Mouse (Mus musculus) intestine, embryonic 15.5 days (tissue): ENCODE data around the gene Cyb5d1. TPM values are rescaled to one million over a fixed set of nuclear protein-coding genes. Genes with fewer than 3 reads are reported as not detected.

Experiments
- ATAC-seq: fragments of 200-750 bp; cut with Nextera tagmentation; 2 replicates; pipeline ENCODE4 v1.8.0; 2017; ENCODE audit warnings: moderate TSS enrichment, moderate library complexity
- H3K27ac ChIP-seq: fragments of 300-500 bp; sonication (generic); 2 replicates; pipeline ENCODE4 v1.5.1; 2015; ENCODE audit warnings: mild to moderate bottlenecking, inconsistent platforms
- H3K27me3 ChIP-seq: fragments of 300-500 bp; sonication (generic); replicated peaks from 2 replicates; pipeline ENCODE4 v1.6.1; 2015; ENCODE audit warnings: inconsistent platforms
- H3K36me3 ChIP-seq: fragments of 300-500 bp; sonication (generic); 2 replicates; pipeline ENCODE4 v1.6.1; 2015; ENCODE audit warnings: inconsistent platforms
- H3K4me1 ChIP-seq: fragments of 300-500 bp; sonication (generic); replicated peaks from 2 replicates; pipeline ENCODE4 v1.6.1; 2015; ENCODE audit warnings: inconsistent platforms
- H3K4me2 ChIP-seq: fragments of 300-500 bp; sonication (generic); replicated peaks from 2 replicates; pipeline ENCODE4 v1.6.1; 2015; ENCODE audit warnings: mild to moderate bottlenecking, inconsistent platforms
- H3K4me3 ChIP-seq: fragments of 300-500 bp; sonication (generic); replicated peaks from 2 replicates; pipeline ENCODE4 v1.5.1; 2015; ENCODE audit warnings: inconsistent platforms
- H3K9ac ChIP-seq: fragments of 300-500 bp; sonication (generic); 2 replicates; pipeline ENCODE4 v1.6.1; 2015; ENCODE audit warnings: inconsistent platforms
- H3K9me3 ChIP-seq: fragments of 300-500 bp; sonication (generic); 2 replicates; pipeline ENCODE4 v1.6.1; 2016; ENCODE audit warnings: inconsistent platforms
- WGBS: fragments of 180-500 bp; shearing (Covaris S2); methylation state at CpG from one replicate; pipeline ENCODE4 v1.1.7; 2015; 5-methylcytosine and 5-hydroxymethylcytosine counted together
- polyA plus RNA-seq: library from polyadenylated mRNA; unstranded; fragments of >200 nt; fragmentation: Nextera tagmentation; extraction: Ambion mirVana; gene quantifications from 2 replicates; pipeline ENCODE4 v1.2.1, GENCODE M21; 2015

The Cyb5d1 gene
- polyA plus RNA-seq, 1 experiment from 2014 or later, result 22.7 TPM

DNA sequence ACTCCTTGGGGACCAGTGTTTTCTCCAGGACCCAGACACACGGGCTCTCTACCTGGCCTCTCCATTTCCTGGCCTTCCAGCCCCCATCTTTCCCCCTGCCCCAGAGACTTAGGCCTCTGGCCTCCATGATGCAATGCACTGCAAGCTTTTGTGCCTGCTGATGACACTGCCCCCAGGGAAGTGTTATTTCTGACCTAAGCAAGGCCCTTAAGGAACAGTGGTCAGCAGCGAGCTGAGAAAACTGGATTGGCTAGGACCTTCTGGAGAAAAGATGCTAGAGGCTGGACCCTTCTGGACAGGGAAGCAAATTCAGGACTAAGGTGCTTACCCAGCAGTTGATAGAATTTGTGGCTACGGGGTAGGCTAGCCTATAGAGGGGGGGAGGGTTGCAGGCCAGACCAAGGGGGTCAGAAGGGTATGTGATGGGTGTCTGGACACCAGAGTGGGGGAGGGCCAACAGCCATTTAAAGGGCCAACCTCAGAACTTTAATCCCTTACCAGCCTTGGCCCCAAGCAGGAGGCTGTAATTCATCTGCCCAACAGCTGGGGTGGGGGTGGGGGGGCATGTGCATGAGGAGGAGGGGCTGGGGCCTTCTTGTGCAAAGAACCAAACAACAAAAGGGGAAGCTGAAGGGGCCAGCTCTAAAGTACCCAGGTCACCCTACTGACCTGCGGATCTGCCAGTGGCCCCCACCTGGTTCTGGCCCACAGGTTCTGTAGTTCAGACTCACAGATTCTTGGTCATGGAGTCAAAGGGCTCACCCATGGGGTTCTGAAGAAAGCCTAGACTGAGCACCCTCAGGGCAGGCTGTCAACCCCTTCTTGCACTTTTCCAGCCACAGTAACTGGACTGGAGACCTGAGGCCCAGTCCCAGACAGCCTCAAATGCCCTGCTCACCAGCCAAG is 19.2 kb upstream of the Cyb5d1 start:
- Histone ChIP-seq H3K4me1 (peaks cover 55% of the 10 kb centered on the region), H3K9ac (peak overlapping the region; percentile 74), H3K4me3 (peak overlapping the region; percentile 58), H3K9me3 (no peaks in the 10 kb centered on the region), H3K4me2 (peak overlapping the region; percentile 92), H3K27ac (peak overlapping the region; percentile 99), H3K27me3 (no peaks in the 10 kb centered on the region), H3K36me3 (no peaks in the 10 kb centered on the region)
- WGBS, result 16% methylated on average over 4 of the region's 4 CpGs
- ATAC-seq, result no peak

DNA sequence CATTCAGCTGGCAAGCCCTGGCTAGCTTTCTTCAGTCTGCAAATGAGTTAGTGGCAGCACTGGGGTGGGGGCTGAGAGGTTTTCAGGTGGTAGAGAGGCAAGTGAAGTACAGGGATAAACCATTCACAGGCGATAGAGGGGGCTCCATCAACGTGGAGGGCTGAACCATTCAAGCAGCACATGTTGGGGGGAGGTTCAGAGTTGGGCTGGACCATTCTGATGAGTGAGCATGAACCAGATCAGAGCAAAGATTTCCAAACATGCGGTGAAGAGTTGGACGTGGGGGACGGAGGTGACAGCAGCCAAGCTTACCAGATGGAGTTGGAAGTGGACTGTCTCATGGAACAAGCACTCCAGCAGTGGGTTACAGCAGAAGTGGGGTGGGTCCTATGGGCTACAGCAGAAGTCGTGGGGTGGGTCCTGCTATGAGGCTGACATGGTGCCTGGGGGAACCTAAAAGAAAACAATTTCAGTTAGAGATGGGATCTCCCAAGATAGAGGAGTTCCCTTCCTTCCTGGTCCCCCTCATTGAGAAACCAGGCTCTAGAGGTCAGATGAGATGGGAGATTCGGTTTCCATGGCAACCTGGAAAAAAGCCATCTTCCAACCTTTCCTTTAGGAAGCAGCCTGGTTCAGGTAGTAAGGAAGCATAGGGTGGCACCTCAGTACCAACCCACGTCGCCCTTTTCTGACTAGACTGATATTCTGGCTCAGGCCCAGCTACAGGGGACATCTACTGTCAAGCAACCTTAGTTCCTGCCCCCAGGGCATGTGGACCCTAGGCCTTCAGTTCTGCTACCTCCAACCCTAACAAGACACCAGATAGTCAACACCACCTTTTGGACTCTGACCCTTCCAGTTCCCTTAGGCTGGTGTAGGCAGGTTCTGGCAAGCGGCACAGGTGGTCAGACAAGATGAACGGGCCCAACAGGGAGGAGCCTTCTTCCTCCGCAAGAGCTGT is 18.1 kb upstream of the Cyb5d1 start, which contains the start of gene Kdm6b:
Kdm6b (minus strand) TSS at position 455 of the 961 bp plus-strand sequence.
- Histone ChIP-seq H3K27me3 (no peaks in the 10 kb centered on the region), H3K9me3 (no peaks in the 10 kb centered on the region), H3K36me3 (no peaks in the 10 kb centered on the region), H3K4me3 (peak within 1 kb of the TSS; percentile 58), H3K9ac (peak within 1 kb of the TSS; percentile 74), H3K4me2 (peak within 1 kb of the TSS; percentile 92), H3K27ac (peak within 1 kb of the TSS; percentile 99), H3K4me1 (peaks cover 49% of the 10 kb centered on the region)
- WGBS, result 33% methylated on average over 12 of the region's 12 CpGs
- ATAC-seq, result no peak

GRCm38 (mm10) chr11:69412548-69412947 is 17.1 kb upstream of the Cyb5d1 start:
- Histone ChIP-seq H3K4me1 (peaks cover 52% of the 10 kb centered on the region), H3K9ac (0 out of 2 replicates have a peak overlapping the region, but pooled peaks have one; percentile 20), H3K27me3 (no peaks in the 10 kb centered on the region), H3K4me2 (peak overlapping the region; percentile 92), H3K27ac (peak overlapping the region; percentile 99; the same call in 1 of the 2 replicates), H3K36me3 (peaks cover 5% of the 10 kb centered on the region; the same call in 1 of the 2 replicates), H3K9me3 (no peaks in the 10 kb centered on the region), H3K4me3 (peak overlapping the region; percentile 74; the same call in 1 of the 2 replicates)
- no peak for ATAC-seq
- 56% methylated on average over 7 of the region's 7 CpGs for WGBS

GRCm38 (mm10) chr11:69411538-69412203 is 16.2 kb upstream of the Cyb5d1 start:
- Histone ChIP-seq H3K4me1 (peaks cover 54% of the 10 kb centered on the region), H3K9ac (peak overlapping the region; percentile 82), H3K27ac (peak overlapping the region; percentile 99), H3K27me3 (no peaks in the 10 kb centered on the region), H3K9me3 (no peaks in the 10 kb centered on the region), H3K4me2 (peak overlapping the region; percentile 92), H3K4me3 (peak overlapping the region; percentile 74), H3K36me3 (peaks cover 13% of the 10 kb centered on the region)
- ATAC-seq, result peak; percentile 24
- under 1% methylated on average over 39 of the region's 39 CpGs for WGBS

DNA sequence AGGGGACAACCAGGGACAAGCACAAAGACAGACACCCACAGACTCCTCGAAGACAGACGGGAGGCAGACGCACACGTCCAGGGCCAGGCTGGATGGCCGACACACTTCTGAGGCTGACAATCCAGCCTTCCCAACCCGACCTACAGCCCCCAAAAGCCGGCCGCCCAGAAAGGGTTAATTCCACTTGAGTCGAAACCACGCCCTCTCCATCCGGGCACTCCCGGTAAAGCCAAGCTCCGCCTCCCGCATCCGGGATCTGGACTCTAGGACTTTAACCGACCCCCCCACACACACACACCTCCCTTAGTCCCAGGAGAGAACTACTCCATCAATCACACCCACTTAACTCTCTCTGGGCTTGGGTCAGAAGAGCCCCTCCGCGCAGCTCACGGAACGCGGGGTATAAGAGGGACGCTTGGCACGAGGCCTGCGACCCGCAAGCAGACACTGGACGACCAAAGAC is 15.7 kb upstream of the Cyb5d1 start:
- Histone ChIP-seq H3K4me2 (peak overlapping the region; percentile 92), H3K4me3 (peak overlapping the region; percentile 74), H3K27ac (peak overlapping the region; percentile 99), H3K9me3 (no peaks in the 10 kb centered on the region), H3K4me1 (peaks cover 54% of the 10 kb centered on the region), H3K9ac (peak overlapping the region; percentile 82), H3K27me3 (no peaks in the 10 kb centered on the region), H3K36me3 (peaks cover 18% of the 10 kb centered on the region)
- ATAC-seq, result peak; percentile 66
- under 1% methylated on average over 26 of the region's 26 CpGs for WGBS

DNA sequence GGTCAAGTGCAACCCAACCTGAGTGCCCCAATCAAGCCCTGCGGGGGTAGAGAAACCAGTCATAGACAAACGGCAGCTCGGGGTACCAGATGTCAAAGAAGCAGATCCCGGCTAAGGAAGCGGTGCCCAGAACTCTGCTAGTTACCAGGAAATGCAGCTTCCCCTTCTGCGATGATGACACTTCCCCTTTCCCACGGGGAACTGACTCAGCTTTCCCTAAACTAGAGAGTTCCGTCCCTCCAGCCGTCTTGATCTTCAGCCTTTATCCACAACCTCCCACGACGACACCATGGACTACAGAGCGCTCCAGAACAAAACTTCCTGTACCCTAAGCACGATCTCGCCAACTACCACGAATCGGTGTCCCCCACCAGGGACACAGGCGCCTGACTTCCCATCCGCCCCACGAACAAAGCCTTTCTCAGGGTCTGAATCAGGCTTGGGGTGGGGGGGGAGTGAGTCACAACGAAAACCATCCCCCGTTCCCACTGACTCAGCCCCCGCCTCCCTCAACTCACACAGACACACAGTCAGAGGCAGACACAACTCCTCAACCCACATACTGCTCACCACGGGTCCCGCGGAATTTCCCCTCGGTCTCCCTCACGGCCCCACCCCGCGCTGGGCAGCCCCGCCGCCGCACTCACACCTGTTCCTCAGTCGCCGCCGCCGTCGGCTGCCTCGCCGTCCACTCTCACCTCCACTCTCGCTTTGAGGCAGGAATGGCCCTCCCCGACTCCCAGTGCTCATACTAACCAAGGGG is 15.1 kb upstream of the Cyb5d1 start:
- H3K27me3 ChIP-seq, result no peaks in the 10 kb centered on the region
- peaks cover 24% of the 10 kb centered on the region for H3K36me3 ChIP-seq
- WGBS, result under 1% methylated on average over 41 of the region's 41 CpGs
- peaks cover 54% of the 10 kb centered on the region for H3K4me1 ChIP-seq
- peak overlapping the region; percentile 99 for H3K27ac ChIP-seq
- peak overlapping the region; percentile 92 for H3K4me2 ChIP-seq
- no peaks in the 10 kb centered on the region for H3K9me3 ChIP-seq
- no peak; the same call in 1 of the 2 replicates for ATAC-seq
- peak overlapping the region; percentile 82 for H3K9ac ChIP-seq
- H3K4me3 ChIP-seq, result peak overlapping the region; percentile 74

- no peak for ATAC-seq
- under 1% methylated on average over 18 of the region's 18 CpGs for WGBS
- no peaks in the 10 kb centered on the region for H3K9me3 ChIP-seq
- peaks cover 28% of the 10 kb centered on the region for H3K36me3 ChIP-seq
- H3K27ac ChIP-seq, result peak overlapping the region; percentile 99
- H3K4me3 ChIP-seq, result peak overlapping the region; percentile 74
- peak overlapping the region; percentile 82 for H3K9ac ChIP-seq
- H3K27me3 ChIP-seq, result no peaks in the 10 kb centered on the region
- peak overlapping the region; percentile 92 for H3K4me2 ChIP-seq
- peaks cover 50% of the 10 kb centered on the region for H3K4me1 ChIP-seq
These were observed 14.5 kb upstream of the Cyb5d1 start for GRCm38 (mm10) chr11:69410045-69410309.

GRCm38 (mm10) chr11:69409378-69410044 is 14.1 kb upstream of the Cyb5d1 start:
- peak overlapping the region; percentile 82 for H3K9ac ChIP-seq
- H3K27me3 ChIP-seq, result no peaks in the 10 kb centered on the region
- peak overlapping the region; percentile 99 for H3K27ac ChIP-seq
- H3K4me2 ChIP-seq, result peak overlapping the region; percentile 92
- H3K4me1 ChIP-seq, result peaks cover 46% of the 10 kb centered on the region
- H3K9me3 ChIP-seq, result no peaks in the 10 kb centered on the region
- WGBS, result 1% methylated on average over 44 of the region's 46 CpGs
- peak overlapping the region; percentile 74 for H3K4me3 ChIP-seq
- peak; percentile 70 for ATAC-seq
- H3K36me3 ChIP-seq, result peaks cover 32% of the 10 kb centered on the region

DNA sequence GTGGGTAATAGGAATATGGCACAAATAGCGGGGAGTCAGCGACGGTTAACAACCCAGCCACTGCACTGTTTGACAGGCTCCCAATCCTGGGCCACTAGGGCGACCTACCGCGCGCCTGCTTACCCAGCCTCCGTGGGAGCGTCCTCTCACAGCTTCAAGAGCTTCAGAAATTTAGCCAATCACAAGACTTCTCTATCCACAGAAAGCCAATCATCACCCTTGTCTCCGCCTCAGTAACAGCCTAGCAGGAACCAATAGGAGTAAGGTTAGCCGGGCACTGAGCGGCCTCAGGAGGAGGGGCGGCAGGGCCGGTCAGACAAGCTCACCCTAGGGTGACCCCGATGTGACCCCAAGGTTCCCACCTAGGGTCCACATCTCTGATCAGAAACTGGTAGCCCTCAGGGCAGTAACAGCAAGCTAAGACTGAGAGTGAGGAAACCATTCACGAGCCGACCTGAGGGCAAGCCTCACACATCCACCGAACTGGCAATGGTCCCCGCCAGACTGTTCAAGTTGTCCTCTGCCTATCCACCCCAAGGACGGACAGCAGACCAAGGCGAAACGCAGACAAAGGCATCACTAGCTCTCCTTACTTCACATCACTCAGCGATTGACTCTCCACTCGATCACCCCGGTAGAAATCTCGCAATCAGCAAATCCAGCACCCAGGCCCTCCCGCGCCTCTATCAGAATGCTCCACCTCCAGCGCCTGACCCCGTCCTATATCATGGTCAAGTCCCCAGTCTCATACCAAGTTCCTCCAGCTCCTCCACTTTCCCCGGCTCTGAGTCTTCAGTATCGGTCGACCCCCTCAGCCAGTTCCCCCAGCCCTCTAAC is 13.3 kb upstream of the Cyb5d1 start:
- peaks cover 39% of the 10 kb centered on the region for H3K36me3 ChIP-seq

GRCm38 (mm10) chr11:69407724-69408004 is 12.2 kb upstream of the Cyb5d1 start:
- H3K36me3 ChIP-seq, result peaks cover 43% of the 10 kb centered on the region
- H3K27me3 ChIP-seq, result no peaks in the 10 kb centered on the region
- 83% methylated on average over 4 of the region's 4 CpGs for WGBS
- peak overlapping the region; percentile 74; the same call in 1 of the 2 replicates for H3K4me3 ChIP-seq
- ATAC-seq, result no peak
- peak overlapping the region; percentile 92 for H3K4me2 ChIP-seq
- H3K9me3 ChIP-seq, result no peaks in the 10 kb centered on the region
- H3K27ac ChIP-seq, result no peak overlapping the region
- peaks cover 27% of the 10 kb centered on the region for H3K4me1 ChIP-seq
- peak overlapping the region; percentile 82; the same call in 1 of the 2 replicates for H3K9ac ChIP-seq

More for the DNA sequence above, 13.3 kb upstream of the Cyb5d1 start:
- Histone ChIP-seq H3K27me3 (no peaks in the 10 kb centered on the region), H3K9me3 (no peaks in the 10 kb centered on the region), H3K4me3 (peak overlapping the region; percentile 74), H3K9ac (peak overlapping the region; percentile 82), H3K4me2 (peak overlapping the region; percentile 92), H3K4me1 (peaks cover 38% of the 10 kb centered on the region), H3K27ac (peak overlapping the region; percentile 99)
- ATAC-seq, result peak; percentile 67
- under 1% methylated on average over 33 of the region's 33 CpGs for WGBS
